Mouse (Mus musculus): ENCODE measurements around the gene Snx11.
"Not testable (repeated sequence)": the region's sequence is repeated elsewhere in the genome, so short reads cannot be mapped to it uniquely, and the experiment has no call there.

The Snx11 gene

GRCm38 (mm10) chr11:96776968-96777962, at the start of gene Snx11:
Gene Snx11, minus strand, starts transcription at chr11:96777559.
- in situ Hi-C loops (cut with MboI, MseI) = no loop called here

- in situ Hi-C loops (cut with MboI, MseI) = loop anchor here (10.0 kb wide), 1 partner anchor 1368 kb away; the partner anchor contains the start of gene Med1
Observed at GRCm38 (mm10) chr11:96826481-96826880, 49.1 kb upstream of the Snx11 start.

GRCm38 (mm10) chr11:96824783-96825495, 47.6 kb upstream of the Snx11 start:
- in situ Hi-C loops (cut with MboI, MseI) = loop anchor here (10.0 kb wide), 1 partner anchor 1370 kb away; the partner anchor contains the start of gene Med1

- in situ Hi-C loops (cut with MboI, MseI) = loop anchor here (10.0 kb wide), 1 partner anchor 1371 kb away; the partner anchor contains the start of gene Med1
Observed at GRCm38 (mm10) chr11:96823880-96824782, 46.8 kb upstream of the Snx11 start.

GRCm38 (mm10) chr11:96823471-96823837, 46.1 kb upstream of the Snx11 start:
- in situ Hi-C loops (cut with MboI, MseI) = loop anchor here (10.0 kb wide), 1 partner anchor 1371 kb away; the partner anchor contains the start of gene Med1

GRCm38 (mm10) chr11:96822675-96823470, 45.5 kb upstream of the Snx11 start:
- in situ Hi-C loops (cut with MboI, MseI) = loop anchor here (10.0 kb wide), 1 partner anchor 1372 kb away; the partner anchor contains the start of gene Med1

GRCm38 (mm10) chr11:96821956-96822355, 44.6 kb upstream of the Snx11 start:
- in situ Hi-C loops (cut with MboI, MseI) = loop anchor here (10.0 kb wide), 1 partner anchor 1373 kb away; the partner anchor contains the start of gene Med1

- in situ Hi-C loops (cut with MboI, MseI) = no loop called here
Observed at GRCm38 (mm10) chr11:96818128-96818710, 40.9 kb upstream of the Snx11 start.

GRCm38 (mm10) chr11:96816979-96817378, 39.6 kb upstream of the Snx11 start:
- in situ Hi-C loops (cut with MboI, MseI) = no loop called here

GRCm38 (mm10) chr11:96816494-96816893, 39.1 kb upstream of the Snx11 start:
- in situ Hi-C loops (cut with MboI, MseI) = no loop called here

GRCm38 (mm10) chr11:96815895-96816294, 38.5 kb upstream of the Snx11 start:
- in situ Hi-C loops (cut with MboI, MseI) = no loop called here

GRCm38 (mm10) chr11:96814443-96814842, 37.1 kb upstream of the Snx11 start:
- in situ Hi-C loops (cut with MboI, MseI) = no loop called here

GRCm38 (mm10) chr11:96813920-96814319, 36.6 kb upstream of the Snx11 start:
- in situ Hi-C loops (cut with MboI, MseI) = no loop called here

GRCm38 (mm10) chr11:96813455-96813854, 36.1 kb upstream of the Snx11 start:
- in situ Hi-C loops (cut with MboI, MseI) = no loop called here

GRCm38 (mm10) chr11:96811188-96811587, 33.8 kb upstream of the Snx11 start:
- in situ Hi-C loops (cut with MboI, MseI) = not testable (repeated sequence)

GRCm38 (mm10) chr11:96809562-96810235, 32.3 kb upstream of the Snx11 start:
- in situ Hi-C loops (cut with MboI, MseI) = no loop called here

- in situ Hi-C loops (cut with MboI, MseI) = no loop called here
Observed at GRCm38 (mm10) chr11:96808066-96808465, 30.7 kb upstream of the Snx11 start.

- in situ Hi-C loops (cut with MboI, MseI) = no loop called here
Observed at GRCm38 (mm10) chr11:96805606-96806005, 28.2 kb upstream of the Snx11 start.

- in situ Hi-C loops (cut with MboI, MseI) = no loop called here
Observed at GRCm38 (mm10) chr11:96799511-96799910, 22.2 kb upstream of the Snx11 start.
